Mouse (Mus musculus) neural tube, embryonic 13.5 days (tissue): ENCODE measurements around the gene Cebpb. TPM values are rescaled to one million over a fixed set of nuclear protein-coding genes. Genes with fewer than 3 reads are reported as not detected.

Experiments used
- ATAC-seq: fragments of 200-750 bp; cut with Nextera tagmentation; 2 replicates; pipeline ENCODE4 v1.8.0; 2017; ENCODE audit warnings: low read depth, mild to moderate bottlenecking, moderate TSS enrichment, moderate library complexity
- H3K27ac ChIP-seq: fragments of 300-500 bp; sonication (generic); replicated peaks from 2 replicates; pipeline ENCODE4 v1.5.1; 2015; ENCODE audit warnings: moderate library complexity, mild to moderate bottlenecking, inconsistent platforms
- H3K27me3 ChIP-seq: fragments of 300-500 bp; sonication (generic); 2 replicates; pipeline ENCODE4 v1.6.1; 2015; ENCODE audit warnings: mild to moderate bottlenecking, inconsistent platforms
- H3K36me3 ChIP-seq: fragments of 300-500 bp; sonication (generic); 2 replicates; pipeline ENCODE4 v1.6.1; 2015; ENCODE audit warnings: mild to moderate bottlenecking, inconsistent platforms
- H3K4me1 ChIP-seq: fragments of 300-500 bp; sonication (generic); replicated peaks from 2 replicates; pipeline ENCODE4 v1.6.1; 2015; ENCODE audit warnings: inconsistent platforms
- H3K4me2 ChIP-seq: fragments of 300-500 bp; sonication (generic); 2 replicates; pipeline ENCODE4 v1.6.1; 2015; ENCODE audit warnings: inconsistent platforms, mild to moderate bottlenecking, moderate library complexity
- H3K4me3 ChIP-seq: fragments of 300-500 bp; sonication (generic); 2 replicates; pipeline ENCODE4 v1.5.1; 2015; ENCODE audit warnings: mild to moderate bottlenecking, inconsistent platforms
- H3K9ac ChIP-seq: fragments of 300-500 bp; sonication (generic); 2 replicates; pipeline ENCODE4 v1.6.1; 2015; ENCODE audit warnings: moderate library complexity, mild to moderate bottlenecking, inconsistent platforms
- H3K9me3 ChIP-seq: fragments of 300-500 bp; sonication (generic); 2 replicates; pipeline ENCODE4 v1.6.1; 2016; ENCODE audit warnings: inconsistent platforms
- WGBS: fragments of 180-500 bp; shearing (Covaris S2); methylation state at CpG from one replicate; pipeline ENCODE4 v1.1.7; 2015; 5-methylcytosine and 5-hydroxymethylcytosine counted together
- polyA plus RNA-seq: library from polyadenylated mRNA; unstranded; fragments of >200 nt; fragmentation: Nextera tagmentation; extraction: Ambion mirVana; gene quantifications from 2 replicates; pipeline ENCODE4 v1.2.1, GENCODE M21; 2015

Cebpb gene
- polyA plus RNA-seq, 1 experiment from 2014 or later: 2.2 TPM

GRCm38 (mm10) chr2:167689501-167690218 lies 945 bp downstream of the Cebpb start, which contains the start of gene Tmem189:
Gene Tmem189 (minus strand): TSS chr2:167689822.
- Histone ChIP-seq H3K9me3 (no peaks in the 10 kb centered on the region), H3K4me2 (peak within 1 kb of the TSS; percentile 70), H3K36me3 (no peaks in the 10 kb centered on the region), H3K27ac (no peak within 1 kb of the TSS), H3K27me3 (peaks cover 79% of the 10 kb centered on the region), H3K4me1 (peaks cover 20% of the 10 kb centered on the region), H3K9ac (peak within 1 kb of the TSS; percentile 65), H3K4me3 (peak within 1 kb of the TSS; percentile 55)
- WGBS: under 1% methylated on average over 80 of the region's 99 CpGs
- ATAC-seq: 0 out of 2 replicates have a peak, but pooled peaks have one; percentile 23

- 63% methylated on average over 15 of the region's 15 CpGs for WGBS
- Histone ChIP-seq H3K9me3 (peaks cover 5% of the 10 kb centered on the region), H3K4me2 (peak overlapping the region; percentile 70), H3K36me3 (no peaks in the 10 kb centered on the region), H3K27me3 (peaks cover 74% of the 10 kb centered on the region), H3K4me1 (peaks cover 20% of the 10 kb centered on the region), H3K9ac (no peak overlapping the region), H3K27ac (no peak overlapping the region), H3K4me3 (peak overlapping the region; percentile 55)
- ATAC-seq: no peak
Measured at GRCm38 (mm10) chr2:167690219-167690961, 1.7 kb downstream of the Cebpb start.

- Histone ChIP-seq H3K27ac (no peak overlapping the region), H3K4me1 (peaks cover 20% of the 10 kb centered on the region), H3K9ac (no peak overlapping the region), H3K4me2 (peak overlapping the region; percentile 70; the same call in 1 of the 2 replicates), H3K4me3 (peak overlapping the region; percentile 8), H3K27me3 (peaks cover 68% of the 10 kb centered on the region), H3K9me3 (peaks cover 6% of the 10 kb centered on the region), H3K36me3 (no peaks in the 10 kb centered on the region)
- WGBS: 88% methylated on average over 12 of the region's 12 CpGs
- ATAC-seq: no peak
Measured at GRCm38 (mm10) chr2:167690962-167691311, 2.2 kb downstream of the Cebpb start.

GRCm38 (mm10) chr2:167691410-167691809 lies 2.7 kb downstream of the Cebpb start:
- H3K36me3 ChIP-seq: no peaks in the 10 kb centered on the region
- no peak overlapping the region for H3K27ac ChIP-seq
- peaks cover 6% of the 10 kb centered on the region for H3K9me3 ChIP-seq
- H3K4me2 ChIP-seq: no peak overlapping the region
- H3K27me3 ChIP-seq: peaks cover 64% of the 10 kb centered on the region
- H3K4me1 ChIP-seq: peaks cover 20% of the 10 kb centered on the region
- WGBS: 84% methylated on average over 6 of the region's 6 CpGs
- ATAC-seq: no peak
- H3K9ac ChIP-seq: no peak overlapping the region
- H3K4me3 ChIP-seq: no peak overlapping the region

- H3K27me3 ChIP-seq: peaks cover 58% of the 10 kb centered on the region
Measured at GRCm38 (mm10) chr2:167691871-167692661, 3.4 kb downstream of the Cebpb start.

GRCm38 (mm10) chr2:167692831-167693230 lies 4.1 kb downstream of the Cebpb start:
- H3K4me3 ChIP-seq: no peak overlapping the region
- H3K36me3 ChIP-seq: no peaks in the 10 kb centered on the region
- H3K27me3 ChIP-seq: peaks cover 50% of the 10 kb centered on the region
- no peak overlapping the region for H3K4me2 ChIP-seq
- H3K27ac ChIP-seq: no peak overlapping the region
- H3K4me1 ChIP-seq: peaks cover 20% of the 10 kb centered on the region
- 69% methylated on average over 3 of the region's 3 CpGs for WGBS
- H3K9ac ChIP-seq: no peak overlapping the region
- ATAC-seq: no peak
- H3K9me3 ChIP-seq: peaks cover 6% of the 10 kb centered on the region

More at GRCm38 (mm10) chr2:167691871-167692661, 3.4 kb downstream of the Cebpb start:
- WGBS: 82% methylated on average over 14 of the region's 14 CpGs
- Histone ChIP-seq H3K4me1 (peaks cover 20% of the 10 kb centered on the region), H3K27ac (no peak overlapping the region), H3K9ac (no peak overlapping the region), H3K36me3 (no peaks in the 10 kb centered on the region), H3K4me2 (no peak overlapping the region), H3K4me3 (no peak overlapping the region), H3K9me3 (peaks cover 6% of the 10 kb centered on the region)
- no peak for ATAC-seq

GRCm38 (mm10) chr2:167693540-167693939 lies 4.8 kb downstream of the Cebpb start:
- H3K4me3 ChIP-seq: no peak overlapping the region
- peaks cover 43% of the 10 kb centered on the region for H3K27me3 ChIP-seq
- H3K4me2 ChIP-seq: no peak overlapping the region
- H3K36me3 ChIP-seq: no peaks in the 10 kb centered on the region
- H3K27ac ChIP-seq: no peak overlapping the region
- 90% methylated on average over 2 of the region's 2 CpGs for WGBS
- H3K4me1 ChIP-seq: peaks cover 15% of the 10 kb centered on the region
- ATAC-seq: no peak
- H3K9me3 ChIP-seq: peaks cover 6% of the 10 kb centered on the region
- H3K9ac ChIP-seq: no peak overlapping the region

GRCm38 (mm10) chr2:167694244-167694643 lies 5.5 kb downstream of the Cebpb start:
- Histone ChIP-seq H3K36me3 (no peaks in the 10 kb centered on the region), H3K27ac (no peak overlapping the region), H3K4me3 (no peak overlapping the region), H3K27me3 (peaks cover 36% of the 10 kb centered on the region), H3K9ac (no peak overlapping the region), H3K4me2 (no peak overlapping the region), H3K9me3 (peaks cover 6% of the 10 kb centered on the region), H3K4me1 (peaks cover 8% of the 10 kb centered on the region)
- WGBS: 77% methylated on average over 1 of the region's 1 CpGs
- no peak for ATAC-seq

- no peak for ATAC-seq
- WGBS: 96% methylated on average over 7 of the region's 7 CpGs
- H3K9me3 ChIP-seq: peaks cover 6% of the 10 kb centered on the region
Measured at GRCm38 (mm10) chr2:167694963-167695362, 6.2 kb downstream of the Cebpb start.

GRCm38 (mm10) chr2:167695491-167695890 lies 6.8 kb downstream of the Cebpb start:
- Histone ChIP-seq H3K27me3 (peaks cover 25% of the 10 kb centered on the region), H3K4me1 (no peaks in the 10 kb centered on the region; the same call in 1 of the 2 replicates), H3K4me2 (no peak overlapping the region), H3K4me3 (no peak overlapping the region), H3K36me3 (no peaks in the 10 kb centered on the region), H3K9me3 (peaks cover 6% of the 10 kb centered on the region), H3K9ac (no peak overlapping the region), H3K27ac (no peak overlapping the region)
- no peak for ATAC-seq
- 71% methylated on average over 14 of the region's 14 CpGs for WGBS

More at GRCm38 (mm10) chr2:167694963-167695362, 6.2 kb downstream of the Cebpb start:
- peaks cover 29% of the 10 kb centered on the region for H3K27me3 ChIP-seq
- H3K27ac ChIP-seq: no peak overlapping the region
- peaks cover under 1% of the 10 kb centered on the region for H3K4me1 ChIP-seq
- no peak overlapping the region for H3K4me3 ChIP-seq
- H3K36me3 ChIP-seq: no peaks in the 10 kb centered on the region
- no peak overlapping the region for H3K4me2 ChIP-seq
- no peak overlapping the region for H3K9ac ChIP-seq

- H3K36me3 ChIP-seq: no peaks in the 10 kb centered on the region
- no peak overlapping the region for H3K4me2 ChIP-seq
- H3K27me3 ChIP-seq: peaks cover 18% of the 10 kb centered on the region
- no peaks in the 10 kb centered on the region for H3K4me1 ChIP-seq
- H3K9me3 ChIP-seq: peaks cover 6% of the 10 kb centered on the region
- no peak overlapping the region for H3K9ac ChIP-seq
- H3K27ac ChIP-seq: no peak overlapping the region
- ATAC-seq: no peak
- no peak overlapping the region for H3K4me3 ChIP-seq
- 85% methylated on average over 7 of the region's 7 CpGs for WGBS
Measured at GRCm38 (mm10) chr2:167696143-167696542, 7.4 kb downstream of the Cebpb start.

GRCm38 (mm10) chr2:167697902-167698301 lies 9.2 kb downstream of the Cebpb start:
- H3K27ac ChIP-seq: no peak overlapping the region
- WGBS: 62% methylated on average over 5 of the region's 5 CpGs
- no peak overlapping the region for H3K4me3 ChIP-seq
- H3K36me3 ChIP-seq: no peaks in the 10 kb centered on the region
- no peak overlapping the region for H3K9ac ChIP-seq
- no peak for ATAC-seq
- peaks cover 4% of the 10 kb centered on the region for H3K27me3 ChIP-seq
- H3K4me2 ChIP-seq: no peak overlapping the region
- peaks cover 6% of the 10 kb centered on the region for H3K9me3 ChIP-seq
- H3K4me1 ChIP-seq: no peaks in the 10 kb centered on the region
